Mouse (Mus musculus) leukemia stem cell, adult 10-12 weeks (primary cell): ENCODE data around the gene Tmc5. TPM values are rescaled to one million over a fixed set of nuclear protein-coding genes. Genes with fewer than 3 reads are reported as not detected.

Experiments used
- polyA plus RNA-seq: library from polyadenylated mRNA; stranded (reverse); fragments of >175 nt; gene quantifications from 2 replicates; pipeline ENCODE4 v1.2.3, GENCODE M21; 2012; ENCODE audit warnings: low replicate concordance

Gene Tmc5
- polyA plus RNA-seq, result not detected in 2 replicates

GRCm38 (mm10) chr7:118597201-118597600, at the start of gene Tmc5:
Tmc5 (plus strand) TSS chr7:118597297.

GRCm38 (mm10) chr7:118584257-118584907, 12.7 kb upstream of the Tmc5 start, which contains the start of gene Tmc7:
Tmc7 (minus strand) TSS chr7:118584736.

GRCm38 (mm10) chr7:118705101-118705961, 108.2 kb downstream of the Tmc5 start, which contains the start of gene Gde1:
Gde1 (minus strand) TSS chr7:118705778.

GRCm38 (mm10) chr7:118712228-118713173, 115.4 kb downstream of the Tmc5 start, which contains the start of gene Ccp110:
Ccp110 (plus strand) TSS chr7:118712552.

Other genes with a start within 250 kb of the Tmc5 start
- gene Syt17, start 149.1 kb upstream of the Tmc5 start, polyA plus RNA-seq, result not detected in 2 replicates
- gene Itpripl2, start 105.3 kb upstream of the Tmc5 start, polyA plus RNA-seq, result 4.0 and 5.9 TPM in 2 replicates
- 9.6 and 9.7 TPM in 2 replicates for gene Coq7, start 63.9 kb upstream of the Tmc5 start, polyA plus RNA-seq
- gene Tmc7, start 12.6 kb upstream of the Tmc5 start, polyA plus RNA-seq, result not detected in 2 replicates
- 40.2 and 121 TPM in 2 replicates for gene Gde1, start 108.5 kb downstream of the Tmc5 start, polyA plus RNA-seq
- 0.39 and 3.0 TPM in 2 replicates for gene Ccp110, start 115.3 kb downstream of the Tmc5 start, polyA plus RNA-seq
- 8.6 and 15.1 TPM in 2 replicates for gene Vps35l, start 142.9 kb downstream of the Tmc5 start, polyA plus RNA-seq